Mouse (Mus musculus) embryonic facial prominence, embryonic 12.5 days (tissue): ENCODE data around the gene Zfp827. TPM values are rescaled to one million over a fixed set of nuclear protein-coding genes. Genes with fewer than 3 reads are reported as not detected.

Experiments
- ATAC-seq: fragments of 200-750 bp; cut with Nextera tagmentation; 2 replicates; pipeline ENCODE4 v1.8.0; 2017; ENCODE audit not compliant: insufficient number of reproducible peaks, insufficient read depth, low FRiP score, low TSS enrichment
- H3K27ac ChIP-seq: fragments of 300-500 bp; sonication (generic); 2 replicates; pipeline ENCODE4 v1.5.1; 2016; ENCODE audit warnings: mild to moderate bottlenecking
- H3K27me3 ChIP-seq: fragments of 300-500 bp; sonication (generic); 2 replicates; pipeline ENCODE4 v1.6.1; 2016; ENCODE audit warnings: mild to moderate bottlenecking, moderate library complexity
- H3K36me3 ChIP-seq: fragments of 300-500 bp; sonication (generic); 2 replicates; pipeline ENCODE4 v1.6.1; 2016; ENCODE audit warnings: mild to moderate bottlenecking
- H3K4me1 ChIP-seq: fragments of 300-500 bp; sonication (generic); 2 replicates; pipeline ENCODE4 v1.6.1; 2016
- H3K4me2 ChIP-seq: fragments of 300-500 bp; sonication (generic); replicated peaks from 2 replicates; pipeline ENCODE4 v1.6.1; 2016; ENCODE audit warnings: mild to moderate bottlenecking, moderate library complexity
- H3K4me3 ChIP-seq: fragments of 300-500 bp; sonication (generic); 2 replicates; pipeline ENCODE4 v1.5.1; 2016; ENCODE audit warnings: mild to moderate bottlenecking
- H3K9ac ChIP-seq: fragments of 300-500 bp; sonication (generic); 2 replicates; pipeline ENCODE4 v1.6.1; 2016; ENCODE audit warnings: mild to moderate bottlenecking, moderate library complexity
- H3K9me3 ChIP-seq: fragments of 300-500 bp; sonication (generic); 2 replicates; pipeline ENCODE4 v1.6.1; 2016; ENCODE audit warnings: mild to moderate bottlenecking, moderate library complexity
- WGBS: fragments of 180-500 bp; shearing (Covaris S2); methylation state at CpG from one replicate; pipeline ENCODE4 v1.1.7; 2016; 5-methylcytosine and 5-hydroxymethylcytosine counted together
- polyA plus RNA-seq: library from polyadenylated mRNA; unstranded; fragments of >200 nt; fragmentation: Nextera tagmentation; extraction: Ambion mirVana; gene quantifications from 2 replicates; pipeline ENCODE4 v1.2.1, GENCODE M21; 2016

Zfp827 gene
- polyA plus RNA-seq, 1 experiment from 2014 or later, result 13.8 TPM

- WGBS, result 52% methylated on average over 10 of the region's 10 CpGs
These were observed 134.5 kb downstream of the Zfp827 start for GRCm38 (mm10) chr8:79162533-79163308.

DNA sequence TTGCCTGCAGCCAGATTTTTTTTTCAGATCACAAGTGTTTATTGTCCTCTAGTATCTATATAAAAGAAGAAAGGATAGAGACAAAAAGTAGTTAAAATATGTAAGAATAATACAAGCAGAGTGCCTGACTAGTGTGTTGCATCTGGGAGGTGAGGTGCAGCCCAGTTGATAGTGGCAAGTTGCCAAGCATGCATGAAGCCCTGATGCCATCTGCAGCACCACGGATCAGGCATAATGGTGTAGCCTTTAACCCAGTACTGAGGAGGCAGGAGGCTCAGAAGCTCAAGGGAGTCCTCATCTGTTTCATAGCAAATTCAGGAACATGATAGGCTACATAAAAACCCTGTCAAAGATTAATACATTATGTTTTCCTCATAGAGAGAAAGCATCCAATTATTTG, 136.1 kb downstream of the Zfp827 start:
- no peak overlapping the region for H3K4me3 ChIP-seq
- no peak for ATAC-seq
- no peaks in the 10 kb centered on the region for H3K27me3 ChIP-seq
- H3K27ac ChIP-seq, result no peak overlapping the region
- 34% methylated on average over 1 of the region's 1 CpGs for WGBS
- H3K36me3 ChIP-seq, result peaks cover 5% of the 10 kb centered on the region; the same call in 1 of the 2 replicates
- H3K9me3 ChIP-seq, result no peaks in the 10 kb centered on the region
- no peak overlapping the region for H3K4me2 ChIP-seq
- H3K9ac ChIP-seq, result no peak overlapping the region
- peaks cover 18% of the 10 kb centered on the region for H3K4me1 ChIP-seq

More at GRCm38 (mm10) chr8:79162533-79163308, 134.5 kb downstream of the Zfp827 start:
- Histone ChIP-seq H3K27me3 (no peaks in the 10 kb centered on the region), H3K4me3 (no peak overlapping the region), H3K36me3 (peaks cover 10% of the 10 kb centered on the region), H3K9ac (no peak overlapping the region), H3K27ac (0 out of 2 replicates have a peak overlapping the region, but pooled peaks have one; percentile 36), H3K9me3 (no peaks in the 10 kb centered on the region), H3K4me2 (no peak overlapping the region), H3K4me1 (peaks cover 24% of the 10 kb centered on the region)
- ATAC-seq, result 0 out of 2 replicates have a peak, but pooled peaks have one; percentile 44

DNA sequence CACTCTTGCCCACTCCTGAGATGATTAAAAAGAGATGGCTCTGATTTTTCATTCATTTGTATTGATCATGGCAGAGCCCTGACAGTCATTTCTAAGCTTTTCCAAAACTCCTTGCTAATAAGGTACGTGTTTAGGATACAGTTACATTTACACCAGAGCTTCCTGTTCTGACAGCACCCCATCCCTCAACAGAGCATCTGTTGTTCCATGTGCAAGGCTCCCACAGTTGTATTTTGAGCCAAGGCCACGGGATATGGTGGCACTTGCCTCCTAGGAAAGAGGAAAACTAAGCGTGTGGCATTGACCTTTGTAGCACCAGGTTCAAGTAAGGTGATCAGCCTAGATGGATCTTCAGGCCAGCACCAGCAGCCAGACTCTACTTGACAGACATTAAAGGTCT, 137.0 kb downstream of the Zfp827 start:
- Histone ChIP-seq H3K27me3 (no peaks in the 10 kb centered on the region), H3K36me3 (peaks cover 2% of the 10 kb centered on the region; the same call in 1 of the 2 replicates), H3K9me3 (no peaks in the 10 kb centered on the region), H3K4me1 (peaks cover 12% of the 10 kb centered on the region), H3K27ac (no peak overlapping the region), H3K9ac (no peak overlapping the region), H3K4me2 (no peak overlapping the region), H3K4me3 (no peak overlapping the region)
- ATAC-seq, result no peak
- whole genome bisulfite sequencing, result 77% methylated on average over 3 of the region's 3 CpGs

DNA sequence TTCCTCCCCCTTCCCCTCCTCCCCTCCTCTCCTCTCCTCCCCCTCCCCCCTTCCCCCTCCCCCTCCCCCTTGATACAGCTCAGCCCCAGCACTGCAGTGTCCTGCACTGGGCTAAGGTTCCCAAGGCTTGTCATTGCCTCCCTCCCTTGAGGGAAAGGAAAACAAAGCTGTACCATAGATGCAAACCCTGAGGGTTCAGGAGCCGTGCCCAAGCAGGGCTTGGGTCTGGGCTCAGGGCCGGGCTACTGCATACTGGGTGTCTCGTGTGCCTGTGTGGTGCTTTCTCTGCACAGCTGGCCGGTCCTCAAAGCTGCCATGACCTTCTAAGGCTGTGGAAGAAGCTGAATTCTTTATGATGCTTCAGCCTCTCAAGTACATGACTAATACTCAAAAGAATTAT, 145.4 kb downstream of the Zfp827 start:
- no peak for ATAC-seq
- H3K4me2 ChIP-seq, result no peak overlapping the region
- WGBS, result 65% methylated on average over 4 of the region's 4 CpGs
- peaks cover 7% of the 10 kb centered on the region; the same call in 1 of the 2 replicates for H3K4me1 ChIP-seq
- H3K9me3 ChIP-seq, result no peaks in the 10 kb centered on the region
- H3K4me3 ChIP-seq, result no peak overlapping the region
- H3K27ac ChIP-seq, result no peak overlapping the region
- no peaks in the 10 kb centered on the region for H3K27me3 ChIP-seq
- H3K9ac ChIP-seq, result no peak overlapping the region
- peaks cover 25% of the 10 kb centered on the region for H3K36me3 ChIP-seq

DNA sequence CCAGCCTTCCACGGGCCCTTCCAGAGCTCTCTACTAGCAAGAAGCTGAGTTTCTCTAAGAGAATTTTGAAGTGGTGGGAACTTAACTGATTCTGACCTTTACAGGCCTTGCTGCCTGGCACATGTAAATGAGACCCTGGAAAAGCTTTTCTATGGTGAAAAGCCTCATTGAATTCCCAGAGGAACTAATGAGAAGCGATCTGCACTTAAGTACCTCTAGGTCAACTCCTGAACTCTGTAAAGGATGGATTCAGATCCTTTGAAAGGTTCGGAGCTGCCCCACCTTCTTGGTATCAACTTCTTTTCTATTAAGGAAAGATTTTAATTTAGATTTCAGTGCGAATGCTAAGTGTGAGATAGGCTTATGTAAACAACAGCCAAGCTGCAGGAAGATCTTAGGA, 147.8 kb downstream of the Zfp827 start:
- H3K36me3 ChIP-seq, result peaks cover 49% of the 10 kb centered on the region
- no peaks in the 10 kb centered on the region for H3K9me3 ChIP-seq
- no peak overlapping the region for H3K27ac ChIP-seq
- H3K9ac ChIP-seq, result no peak overlapping the region
- WGBS, result 72% methylated on average over 4 of the region's 4 CpGs
- no peaks in the 10 kb centered on the region for H3K27me3 ChIP-seq
- peaks cover 7% of the 10 kb centered on the region; the same call in 1 of the 2 replicates for H3K4me1 ChIP-seq
- H3K4me2 ChIP-seq, result no peak overlapping the region
- H3K4me3 ChIP-seq, result no peak overlapping the region
- no peak for ATAC-seq

DNA sequence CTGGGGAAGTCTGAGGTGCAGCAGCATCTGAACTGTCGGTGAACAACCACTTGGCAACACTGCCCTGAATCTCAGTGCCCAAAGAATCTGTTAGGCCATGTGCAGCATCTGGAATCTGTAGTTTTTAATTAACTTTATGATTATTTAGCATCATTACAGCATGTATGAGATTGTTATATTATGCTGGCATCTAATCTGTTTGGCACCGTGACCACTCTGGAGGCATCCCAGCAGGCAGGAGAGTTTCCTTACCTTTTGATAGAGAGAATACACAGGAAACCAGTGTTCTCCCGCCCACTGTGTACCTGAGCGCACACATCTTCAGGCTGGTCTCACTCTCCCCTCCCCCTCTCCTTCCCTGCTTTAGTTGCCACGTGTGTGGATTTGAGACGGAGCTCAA, 151.4 kb downstream of the Zfp827 start:
- Histone ChIP-seq H3K4me3 (no peak overlapping the region), H3K4me2 (no peak overlapping the region), H3K9ac (no peak overlapping the region), H3K36me3 (peaks cover 82% of the 10 kb centered on the region), H3K9me3 (no peaks in the 10 kb centered on the region), H3K27ac (no peak overlapping the region), H3K27me3 (no peaks in the 10 kb centered on the region), H3K4me1 (no peaks in the 10 kb centered on the region)
- no peak for ATAC-seq
- 78% methylated on average over 6 of the region's 6 CpGs for WGBS

DNA sequence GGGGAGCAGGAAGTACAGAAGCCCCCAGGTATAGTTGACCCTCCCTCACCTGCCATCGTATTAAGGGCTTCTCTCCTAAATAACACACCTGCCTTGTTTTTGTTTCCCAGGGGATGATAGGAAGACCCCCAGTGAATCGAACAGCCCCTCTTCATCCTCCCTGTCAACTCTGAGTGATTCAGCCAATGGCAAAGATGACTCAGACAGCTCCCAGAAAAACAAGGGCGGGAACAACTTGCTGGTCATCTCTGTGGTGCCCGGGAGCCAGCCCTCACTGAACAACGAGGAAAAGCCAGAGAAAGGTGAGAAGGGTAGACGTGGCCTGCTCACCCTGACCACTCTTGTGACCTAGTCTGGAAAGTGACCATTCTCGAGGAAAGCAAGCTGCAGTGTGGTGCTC, 157.3 kb downstream of the Zfp827 start:
- peaks cover 94% of the 10 kb centered on the region for H3K36me3 ChIP-seq
- no peaks in the 10 kb centered on the region for H3K9me3 ChIP-seq
- no peak overlapping the region for H3K9ac ChIP-seq
- H3K4me3 ChIP-seq, result no peak overlapping the region
- no peak for ATAC-seq
- WGBS, result 80% methylated on average over 7 of the region's 7 CpGs
- H3K4me2 ChIP-seq, result no peak overlapping the region
- no peaks in the 10 kb centered on the region for H3K4me1 ChIP-seq
- no peak overlapping the region for H3K27ac ChIP-seq
- H3K27me3 ChIP-seq, result no peaks in the 10 kb centered on the region

DNA sequence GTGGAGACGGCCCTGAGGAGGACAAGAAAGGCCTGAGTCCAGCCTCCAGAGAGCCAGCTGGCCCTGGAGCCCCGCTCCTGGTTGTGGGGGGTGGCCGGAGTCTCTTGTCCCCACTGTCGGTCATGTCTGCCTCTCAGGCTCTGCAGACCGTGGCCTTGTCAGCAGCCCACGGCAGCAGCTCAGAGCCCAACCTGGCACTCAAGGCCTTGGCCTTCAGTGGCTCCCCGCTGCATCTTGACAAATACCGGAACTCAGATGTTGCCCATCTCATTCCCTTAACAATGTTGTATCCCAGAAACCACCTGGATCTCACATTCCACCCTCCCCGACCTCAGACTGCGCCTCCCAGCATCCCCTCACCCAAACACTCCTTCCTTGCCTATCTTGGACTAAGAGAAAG, 161.8 kb downstream of the Zfp827 start:
- no peak overlapping the region for H3K9ac ChIP-seq
- H3K4me1 ChIP-seq, result no peaks in the 10 kb centered on the region
- H3K36me3 ChIP-seq, result peaks cover 71% of the 10 kb centered on the region
- no peaks in the 10 kb centered on the region for H3K27me3 ChIP-seq
- H3K4me2 ChIP-seq, result no peak overlapping the region
- H3K27ac ChIP-seq, result no peak overlapping the region
- WGBS, result 87% methylated on average over 10 of the region's 10 CpGs
- H3K9me3 ChIP-seq, result no peaks in the 10 kb centered on the region
- no peak for ATAC-seq
- H3K4me3 ChIP-seq, result no peak overlapping the region

- WGBS, result 65% methylated on average over 4 of the region's 4 CpGs
- H3K4me2 ChIP-seq, result no peak overlapping the region
- H3K4me1 ChIP-seq, result peaks cover 11% of the 10 kb centered on the region
- H3K9ac ChIP-seq, result no peak overlapping the region
- no peaks in the 10 kb centered on the region for H3K9me3 ChIP-seq
- no peak for ATAC-seq
- no peak overlapping the region for H3K27ac ChIP-seq
- H3K4me3 ChIP-seq, result no peak overlapping the region
- no peaks in the 10 kb centered on the region for H3K27me3 ChIP-seq
- H3K36me3 ChIP-seq, result peaks cover 9% of the 10 kb centered on the region
These were observed 168.2 kb downstream of the Zfp827 start for GRCm38 (mm10) chr8:79196481-79196880.

DNA sequence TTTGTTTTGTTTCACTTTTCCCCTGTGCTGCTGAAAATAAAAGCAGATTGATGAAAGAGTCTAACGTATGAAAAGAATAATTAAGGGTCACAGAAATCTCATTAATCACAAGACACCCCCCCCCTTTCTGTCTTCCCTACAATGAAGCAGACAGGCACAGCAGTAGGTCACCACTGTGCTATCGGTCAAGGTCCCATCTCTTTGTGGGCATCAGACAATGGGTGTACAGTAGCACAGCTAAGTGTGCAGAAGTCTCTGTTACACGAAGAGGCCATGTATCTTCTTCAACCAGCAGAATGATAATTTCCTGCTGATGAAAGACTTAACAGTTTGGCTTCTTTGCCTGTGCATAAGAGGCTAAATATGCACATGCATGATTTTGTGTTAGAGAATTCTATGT, 170.4 kb downstream of the Zfp827 start:
- Histone ChIP-seq H3K27me3 (no peaks in the 10 kb centered on the region), H3K27ac (no peak overlapping the region), H3K4me1 (peaks cover 23% of the 10 kb centered on the region), H3K36me3 (no peaks in the 10 kb centered on the region; the same call in 1 of the 2 replicates), H3K9ac (no peak overlapping the region), H3K4me3 (no peak overlapping the region), H3K9me3 (no peaks in the 10 kb centered on the region), H3K4me2 (no peak overlapping the region)
- 74% methylated on average over 3 of the region's 3 CpGs for WGBS
- ATAC-seq, result no peak

- no peaks in the 10 kb centered on the region for H3K27me3 ChIP-seq
- no peak overlapping the region for H3K4me3 ChIP-seq
- no peak overlapping the region for H3K9ac ChIP-seq
- no peaks in the 10 kb centered on the region for H3K9me3 ChIP-seq
- 0 out of 2 replicates have a peak overlapping the region, but pooled peaks have one; percentile 9 for H3K4me2 ChIP-seq
- 45% methylated on average over 11 of the region's 11 CpGs for WGBS
- H3K4me1 ChIP-seq, result peaks cover 23% of the 10 kb centered on the region
- H3K27ac ChIP-seq, result peak overlapping the region; percentile 77
- no peaks in the 10 kb centered on the region for H3K36me3 ChIP-seq
- no peak for ATAC-seq
These were observed 173.4 kb downstream of the Zfp827 start for GRCm38 (mm10) chr8:79201446-79202147.

DNA sequence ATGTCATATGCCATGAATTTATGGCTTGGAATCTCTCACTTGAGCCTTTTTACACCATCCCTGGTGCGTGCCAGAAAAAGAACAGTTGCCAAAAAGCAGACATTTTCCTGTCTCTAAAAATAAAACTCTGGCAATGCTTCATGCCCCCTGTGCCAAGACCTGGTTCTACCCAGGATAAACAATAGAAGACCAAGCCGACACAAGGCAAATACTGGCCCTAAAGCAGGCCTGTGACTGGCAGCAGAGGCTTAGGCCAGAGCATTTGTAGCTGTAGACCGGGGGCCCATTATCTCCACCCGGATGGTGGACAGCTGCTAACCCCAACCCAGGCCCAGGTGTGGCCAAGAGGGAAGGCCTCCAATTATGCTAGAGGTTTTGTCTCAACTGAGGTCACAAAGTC, 178.7 kb downstream of the Zfp827 start:
- Histone ChIP-seq H3K9me3 (no peaks in the 10 kb centered on the region), H3K4me2 (no peak overlapping the region), H3K9ac (no peak overlapping the region), H3K27me3 (no peaks in the 10 kb centered on the region), H3K4me1 (peaks cover 41% of the 10 kb centered on the region), H3K4me3 (no peak overlapping the region), H3K27ac (peak overlapping the region; percentile 95; the same call in 1 of the 2 replicates), H3K36me3 (no peaks in the 10 kb centered on the region)
- ATAC-seq, result no peak
- WGBS, result 81% methylated on average over 4 of the region's 4 CpGs
